Mouse (Mus musculus): ENCODE data around the gene Rgl1. TPM values are rescaled to one million over a fixed set of nuclear protein-coding genes. Genes with fewer than 3 reads are reported as not detected.
A peak's percentile ranks its signal among the peaks of the same experiment; 100 is the strongest.

The Rgl1 gene
- polyA plus RNA-seq, 1 experiment = 3.3 TPM

DNA sequence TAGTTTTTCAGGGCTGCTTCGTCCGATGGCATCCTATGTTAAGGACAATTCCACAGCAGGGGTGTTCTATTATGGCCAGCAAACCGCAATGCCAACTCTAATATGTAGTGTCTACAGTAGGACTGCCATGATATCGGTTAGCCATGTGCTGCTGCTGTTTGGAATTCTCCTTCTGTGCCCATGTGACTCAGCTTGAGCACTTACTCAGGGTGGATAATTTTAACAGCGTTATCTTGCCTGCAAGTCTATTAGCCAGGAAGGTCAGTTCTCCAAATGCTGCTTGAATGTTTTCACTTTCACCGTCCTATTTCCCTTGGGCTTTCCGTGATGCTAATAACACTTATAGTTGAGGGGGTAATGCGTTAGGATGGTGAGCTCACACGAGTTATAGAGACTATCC, 240.0 kb downstream of the Rgl1 start:
- H3K27ac ChIP-seq (ENCODE audit: insufficient read depth, low read depth, low read length) = no peak overlapping the region
- no peak for TF ChIP-seq CTCF (IDR thresholded peaks at IDR 0.05; ENCODE audit: extremely low read depth, insufficient read length, insufficient replicate concordance, low read depth, low read length)
- no peak for TF ChIP-seq POLR2A (IDR thresholded peaks at IDR 0.05; ENCODE audit: low read depth, low read length)
- no peaks in the 10 kb centered on the region; the same call in 1 of the 2 replicates for H3K4me1 ChIP-seq (ENCODE audit: control insufficient read depth, insufficient read depth, insufficient read length, low read length)
- no peak overlapping the region for H3K4me3 ChIP-seq (ENCODE audit: low read depth, low read length)
- no peaks in the 10 kb centered on the region for H3K36me3 ChIP-seq (ENCODE audit: control insufficient read depth, insufficient read depth, low read length)
- 80% methylated on average over 9 of the region's 9 CpGs for WGBS
- no peaks in the 10 kb centered on the region for H3K27me3 ChIP-seq (ENCODE audit: control insufficient read depth, insufficient read depth, low read length)

DNA sequence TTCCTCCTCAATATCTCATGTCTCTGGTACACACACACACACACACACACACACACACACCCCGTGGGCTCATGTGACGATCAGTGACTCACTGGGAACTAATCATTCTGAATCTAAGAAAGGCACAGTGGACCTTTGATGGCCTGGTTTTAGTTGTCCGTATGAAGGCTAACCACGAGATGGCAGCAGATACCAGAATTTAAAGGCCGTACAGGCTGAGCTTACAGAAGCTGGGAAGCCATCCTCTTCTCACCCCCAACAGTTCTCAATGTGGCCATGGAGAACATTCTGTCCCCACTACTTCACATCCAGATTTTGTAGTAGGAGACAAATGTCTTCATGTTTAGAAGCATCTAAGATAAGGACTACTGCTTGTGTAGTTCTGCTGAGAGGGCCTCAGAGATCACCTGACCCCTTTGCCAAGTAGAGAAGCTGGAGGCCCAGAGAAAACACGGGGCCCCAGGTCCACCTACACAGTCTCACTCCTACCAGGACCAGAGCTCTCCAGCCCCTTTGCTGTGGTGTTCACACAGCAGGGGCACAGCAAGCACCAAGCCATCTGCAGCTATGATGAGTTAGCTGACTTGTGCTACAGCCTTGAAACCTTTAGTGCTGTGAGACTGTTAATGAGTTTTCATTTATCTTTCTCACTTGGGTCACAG, 241.0 kb downstream of the Rgl1 start:
- H3K27ac ChIP-seq (ENCODE audit: insufficient read depth, low read depth, low read length) = no peak overlapping the region
- no peak overlapping the region for H3K4me3 ChIP-seq (ENCODE audit: low read depth, low read length)
- H3K4me1 ChIP-seq (ENCODE audit: control insufficient read depth, insufficient read depth, insufficient read length, low read length) = no peaks in the 10 kb centered on the region; the same call in 1 of the 2 replicates
- 13% methylated on average over 6 of the region's 6 CpGs for WGBS
- TF ChIP-seq POLR2A (IDR thresholded peaks at IDR 0.05; ENCODE audit: low read depth, low read length) (no peak), CTCF (IDR thresholded peaks at IDR 0.05; ENCODE audit: extremely low read depth, insufficient read length, insufficient replicate concordance, low read depth, low read length) (peak; percentile 40; the same call in 1 of the 2 replicates)
- no peaks in the 10 kb centered on the region for H3K27me3 ChIP-seq (ENCODE audit: control insufficient read depth, insufficient read depth, low read length)
- H3K36me3 ChIP-seq (ENCODE audit: control insufficient read depth, insufficient read depth, low read length) = no peaks in the 10 kb centered on the region

DNA sequence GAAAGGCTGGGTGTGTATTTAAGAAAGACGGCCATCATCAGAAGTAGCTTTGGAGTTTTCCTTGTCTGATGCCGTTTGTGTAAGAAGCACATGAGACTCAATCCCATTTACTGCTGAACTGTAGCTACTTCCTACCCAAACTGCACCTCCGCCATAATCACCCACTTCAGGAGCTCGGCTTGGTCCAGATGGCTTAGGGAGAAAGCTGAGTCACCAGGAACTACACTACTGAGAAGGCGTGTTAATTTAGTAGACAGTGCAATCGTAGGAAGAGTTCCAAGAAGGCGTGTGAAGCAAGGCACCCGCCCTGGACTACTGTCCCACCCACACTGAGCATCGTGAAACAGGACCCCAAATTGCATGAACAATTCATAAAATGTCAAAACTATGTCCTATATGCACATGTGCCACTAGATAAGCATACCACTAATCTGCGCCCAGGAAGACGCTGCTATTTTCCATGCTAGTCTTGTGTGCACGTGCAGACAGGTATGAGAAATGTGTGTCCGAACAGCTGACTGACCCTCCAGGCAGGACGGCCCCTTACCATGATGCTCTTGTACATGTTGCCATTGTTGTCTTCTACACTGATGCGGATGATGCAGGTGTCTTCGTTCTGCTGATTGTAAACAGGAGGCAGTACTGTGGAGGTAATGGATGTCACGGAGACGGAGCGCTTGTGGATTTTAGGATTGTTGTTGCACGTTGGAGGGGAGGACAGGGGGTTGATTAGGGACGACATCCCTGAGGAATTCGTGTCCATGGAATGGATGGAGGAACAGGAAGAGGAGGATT, 241.9 kb downstream of the Rgl1 start:
- WGBS = 64% methylated on average over 22 of the region's 22 CpGs
- Histone ChIP-seq H3K27ac (ENCODE audit: insufficient read depth, low read depth, low read length) (no peak overlapping the region), H3K4me1 (ENCODE audit: control insufficient read depth, insufficient read depth, insufficient read length, low read length) (no peaks in the 10 kb centered on the region; the same call in 1 of the 2 replicates), H3K27me3 (ENCODE audit: control insufficient read depth, insufficient read depth, low read length) (no peaks in the 10 kb centered on the region), H3K4me3 (ENCODE audit: low read depth, low read length) (no peak overlapping the region), H3K36me3 (ENCODE audit: control insufficient read depth, insufficient read depth, low read length) (no peaks in the 10 kb centered on the region)
- no peak for TF ChIP-seq CTCF (IDR thresholded peaks at IDR 0.05; ENCODE audit: extremely low read depth, insufficient read length, insufficient replicate concordance, low read depth, low read length)
- no peak for TF ChIP-seq POLR2A (IDR thresholded peaks at IDR 0.05; ENCODE audit: low read depth, low read length)

DNA sequence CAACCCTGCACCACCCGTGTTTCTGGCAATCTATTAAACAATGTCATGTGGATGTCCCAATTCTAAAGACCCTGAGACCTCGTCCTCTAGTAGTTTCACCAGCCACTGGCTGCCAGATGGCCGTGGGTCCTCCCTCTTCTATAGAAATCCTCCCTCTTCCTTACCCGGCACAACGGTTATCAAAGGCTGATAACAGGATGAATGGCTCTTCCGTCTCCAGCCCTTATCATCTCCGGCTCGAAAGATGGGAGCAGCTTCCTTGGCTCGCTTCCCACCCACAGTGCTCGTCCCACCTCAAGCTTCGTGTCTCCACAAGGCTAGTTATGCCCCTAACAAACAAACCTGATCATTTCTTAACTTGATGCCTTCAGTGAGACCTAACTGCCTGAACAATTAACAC, 242.9 kb downstream of the Rgl1 start:
- 20% methylated on average over 11 of the region's 11 CpGs for WGBS
- Histone ChIP-seq H3K27ac (ENCODE audit: insufficient read depth, low read depth, low read length) (no peak overlapping the region), H3K4me3 (ENCODE audit: low read depth, low read length) (no peak overlapping the region), H3K27me3 (ENCODE audit: control insufficient read depth, insufficient read depth, low read length) (no peaks in the 10 kb centered on the region), H3K36me3 (ENCODE audit: control insufficient read depth, insufficient read depth, low read length) (no peaks in the 10 kb centered on the region), H3K4me1 (ENCODE audit: control insufficient read depth, insufficient read depth, insufficient read length, low read length) (no peaks in the 10 kb centered on the region; the same call in 1 of the 2 replicates)
- TF ChIP-seq CTCF (IDR thresholded peaks at IDR 0.05; ENCODE audit: extremely low read depth, insufficient read length, insufficient replicate concordance, low read depth, low read length) (no peak), POLR2A (IDR thresholded peaks at IDR 0.05; ENCODE audit: low read depth, low read length) (no peak)

DNA sequence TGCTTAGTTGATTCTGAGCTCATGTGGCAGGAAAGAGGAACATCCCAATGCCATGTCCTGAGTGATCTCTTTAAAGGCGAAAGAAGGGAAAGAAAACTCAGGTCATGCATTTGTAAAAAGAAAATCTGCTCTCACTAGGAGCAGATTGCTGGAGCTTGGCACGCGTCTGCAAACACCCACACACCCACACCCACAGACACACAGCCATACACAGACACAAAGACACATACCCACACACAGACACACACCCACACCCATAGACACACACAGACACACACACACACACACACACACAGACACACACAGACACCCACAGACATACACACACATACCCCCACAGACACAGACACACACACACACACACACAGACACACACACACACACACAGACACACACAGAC, 243.9 kb downstream of the Rgl1 start:
- H3K4me3 ChIP-seq (ENCODE audit: low read depth, low read length) = no peak overlapping the region
- no peak overlapping the region for H3K27ac ChIP-seq (ENCODE audit: insufficient read depth, low read depth, low read length)
- H3K4me1 ChIP-seq (ENCODE audit: control insufficient read depth, insufficient read depth, insufficient read length, low read length) = no peaks in the 10 kb centered on the region; the same call in 1 of the 2 replicates
- no peaks in the 10 kb centered on the region for H3K36me3 ChIP-seq (ENCODE audit: control insufficient read depth, insufficient read depth, low read length)
- WGBS = 92% methylated on average over 3 of the region's 3 CpGs
- H3K27me3 ChIP-seq (ENCODE audit: control insufficient read depth, insufficient read depth, low read length) = no peaks in the 10 kb centered on the region
- no peak for TF ChIP-seq CTCF (IDR thresholded peaks at IDR 0.05; ENCODE audit: extremely low read depth, insufficient read length, insufficient replicate concordance, low read depth, low read length)
- no peak for TF ChIP-seq POLR2A (IDR thresholded peaks at IDR 0.05; ENCODE audit: low read depth, low read length)

DNA sequence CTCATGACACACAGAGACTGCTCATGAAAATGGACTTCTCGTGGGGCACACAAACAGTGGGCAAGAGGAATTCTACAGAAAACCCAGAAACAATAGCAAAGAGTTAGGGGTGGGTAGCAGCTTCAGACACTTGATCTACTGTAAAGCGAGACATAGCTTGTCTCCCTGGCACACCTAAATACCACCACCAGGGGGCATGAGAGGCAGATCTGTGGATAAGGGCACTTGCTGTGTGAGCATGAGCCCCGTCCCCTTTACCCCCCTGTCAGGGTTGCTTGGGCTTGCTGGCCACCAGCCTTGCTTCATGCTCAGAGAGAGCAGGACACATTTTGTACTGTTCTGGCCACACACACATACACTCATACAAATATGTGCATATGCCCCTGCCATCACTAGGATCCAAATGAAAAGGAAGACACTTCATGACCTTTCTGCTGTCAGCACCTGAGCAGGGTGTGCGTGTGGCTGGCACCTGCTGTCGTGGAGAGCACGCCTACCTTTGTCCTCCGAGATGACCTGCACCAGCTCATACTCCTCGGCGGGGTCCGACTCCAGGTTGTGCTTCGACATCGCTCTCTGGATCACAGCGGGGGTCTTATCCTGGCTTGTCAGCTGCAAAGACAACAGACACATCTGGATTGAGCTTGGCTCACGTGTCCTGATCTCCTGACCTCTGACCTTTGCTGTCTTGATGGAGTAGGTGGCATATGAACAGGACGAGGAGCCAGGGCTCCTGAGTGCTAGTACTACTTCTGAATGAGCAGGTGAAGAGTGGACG, 245.2 kb downstream of the Rgl1 start:
- Histone ChIP-seq H3K27ac (ENCODE audit: insufficient read depth, low read depth, low read length) (no peak overlapping the region), H3K36me3 (ENCODE audit: control insufficient read depth, insufficient read depth, low read length) (no peaks in the 10 kb centered on the region), H3K4me1 (ENCODE audit: control insufficient read depth, insufficient read depth, insufficient read length, low read length) (no peaks in the 10 kb centered on the region; the same call in 1 of the 2 replicates), H3K4me3 (ENCODE audit: low read depth, low read length) (no peak overlapping the region), H3K27me3 (ENCODE audit: control insufficient read depth, insufficient read depth, low read length) (no peaks in the 10 kb centered on the region)
- TF ChIP-seq CTCF (IDR thresholded peaks at IDR 0.05; ENCODE audit: extremely low read depth, insufficient read length, insufficient replicate concordance, low read depth, low read length) = peak; percentile 54; the same call in 1 of the 2 replicates
- no peak for TF ChIP-seq POLR2A (IDR thresholded peaks at IDR 0.05; ENCODE audit: low read depth, low read length)
- WGBS = 81% methylated on average over 16 of the region's 16 CpGs
